Mouse (Mus musculus): ENCODE data around the gene Ppp3ca. TPM values are rescaled to one million over a fixed set of nuclear protein-coding genes. Genes with fewer than 3 reads are reported as not detected.

The Ppp3ca gene
- polyA plus RNA-seq, 1 experiment from 2014 or later, result 71.7 TPM

- H3K27ac ChIP-seq (replicated peaks; ENCODE audit: low read depth, low read length), result no peak overlapping the region
- DNase-seq (ENCODE audit: low spot score), result no peak
Measured at GRCm38 (mm10) chr3:136707222-136708019, 37.5 kb downstream of the Ppp3ca start.

GRCm38 (mm10) chr3:136708230-136708629 lies 38.3 kb downstream of the Ppp3ca start:
- Histone ChIP-seq H3K4me1 (ENCODE audit: control insufficient read depth, insufficient read depth, low read length) (peaks cover 25% of the 10 kb centered on the region), H3K4me2 (ENCODE audit: low read depth, low read length) (no peak overlapping the region), H3K36me3 (ENCODE audit: control insufficient read depth, insufficient read depth, low read length) (no peaks in the 10 kb centered on the region), H3K4me3 (ENCODE audit: low read depth, low read length) (no peak overlapping the region), H3K27ac (replicated peaks; ENCODE audit: low read depth, low read length) (no peak overlapping the region), H3K27me3 (replicated peaks; ENCODE audit: control insufficient read depth, insufficient read depth, low read length) (no peaks in the 10 kb centered on the region), H3K9me3 (ENCODE audit: control insufficient read depth, low read length) (no peaks in the 10 kb centered on the region), H3K9ac (ENCODE audit: low read depth, low read length) (no peak overlapping the region)
- ATAC-seq (ENCODE audit: low read depth) (no peak), DNase-seq (ENCODE audit: low spot score) (no peak)
- WGBS, result 42% methylated on average over 1 of the region's 1 CpGs

More at GRCm38 (mm10) chr3:136707222-136708019, 37.5 kb downstream of the Ppp3ca start:
- Histone ChIP-seq H3K4me3 (ENCODE audit: low read depth, low read length) (no peak overlapping the region), H3K4me2 (ENCODE audit: low read depth, low read length) (no peak overlapping the region), H3K36me3 (ENCODE audit: control insufficient read depth, insufficient read depth, low read length) (no peaks in the 10 kb centered on the region), H3K4me1 (ENCODE audit: control insufficient read depth, insufficient read depth, low read length) (peaks cover 25% of the 10 kb centered on the region), H3K9ac (ENCODE audit: low read depth, low read length) (no peak overlapping the region), H3K27me3 (replicated peaks; ENCODE audit: control insufficient read depth, insufficient read depth, low read length) (no peaks in the 10 kb centered on the region), H3K9me3 (ENCODE audit: control insufficient read depth, low read length) (no peaks in the 10 kb centered on the region)
- WGBS, result 49% methylated on average over 3 of the region's 3 CpGs
- no peak for ATAC-seq (ENCODE audit: low read depth)

GRCm38 (mm10) chr3:136710310-136710906 lies 40.5 kb downstream of the Ppp3ca start:
- H3K27ac ChIP-seq (replicated peaks; ENCODE audit: low read depth, low read length), result no peak overlapping the region
- no peak overlapping the region for H3K9ac ChIP-seq (ENCODE audit: low read depth, low read length)
- no peaks in the 10 kb centered on the region for H3K36me3 ChIP-seq (ENCODE audit: control insufficient read depth, insufficient read depth, low read length)

GRCm38 (mm10) chr3:136714307-136715039 lies 44.5 kb downstream of the Ppp3ca start:
- no peaks in the 10 kb centered on the region for H3K36me3 ChIP-seq (ENCODE audit: control insufficient read depth, insufficient read depth, low read length)
- H3K9me3 ChIP-seq (ENCODE audit: control insufficient read depth, low read length), result no peaks in the 10 kb centered on the region
- ATAC-seq (ENCODE audit: low read depth), result no peak
- no peak for DNase-seq (ENCODE audit: low spot score)
- no peak overlapping the region for H3K9ac ChIP-seq (ENCODE audit: low read depth, low read length)
- no peak overlapping the region for H3K4me3 ChIP-seq (ENCODE audit: low read depth, low read length)
- H3K27me3 ChIP-seq (replicated peaks; ENCODE audit: control insufficient read depth, insufficient read depth, low read length), result no peaks in the 10 kb centered on the region
- H3K4me2 ChIP-seq (ENCODE audit: low read depth, low read length), result no peak overlapping the region
- no peak overlapping the region for H3K27ac ChIP-seq (replicated peaks; ENCODE audit: low read depth, low read length)
- WGBS, result 92% methylated on average over 4 of the region's 4 CpGs
- H3K4me1 ChIP-seq (ENCODE audit: control insufficient read depth, insufficient read depth, low read length), result no peaks in the 10 kb centered on the region

More at GRCm38 (mm10) chr3:136710310-136710906, 40.5 kb downstream of the Ppp3ca start:
- no peak overlapping the region for H3K4me2 ChIP-seq (ENCODE audit: low read depth, low read length)
- no peak for ATAC-seq (ENCODE audit: low read depth)
- H3K9me3 ChIP-seq (ENCODE audit: control insufficient read depth, low read length), result no peaks in the 10 kb centered on the region
- 74% methylated on average over 10 of the region's 10 CpGs for WGBS
- H3K4me3 ChIP-seq (ENCODE audit: low read depth, low read length), result no peak overlapping the region
- H3K27me3 ChIP-seq (replicated peaks; ENCODE audit: control insufficient read depth, insufficient read depth, low read length), result no peaks in the 10 kb centered on the region
- peaks cover 9% of the 10 kb centered on the region for H3K4me1 ChIP-seq (ENCODE audit: control insufficient read depth, insufficient read depth, low read length)
- no peak for DNase-seq (ENCODE audit: low spot score)

- ATAC-seq (ENCODE audit: low read depth), result no peak
- no peak for DNase-seq (ENCODE audit: low spot score)
- no peaks in the 10 kb centered on the region for H3K9me3 ChIP-seq (ENCODE audit: control insufficient read depth, low read length)
- H3K4me1 ChIP-seq (ENCODE audit: control insufficient read depth, insufficient read depth, low read length), result peaks cover 4% of the 10 kb centered on the region; the same call in 1 of the 2 replicates
- no peak overlapping the region for H3K4me2 ChIP-seq (ENCODE audit: low read depth, low read length)
- no peak overlapping the region for H3K27ac ChIP-seq (replicated peaks; ENCODE audit: low read depth, low read length)
- H3K4me3 ChIP-seq (ENCODE audit: low read depth, low read length), result no peak overlapping the region
- WGBS, result 79% methylated on average over 6 of the region's 6 CpGs
- H3K27me3 ChIP-seq (replicated peaks; ENCODE audit: control insufficient read depth, insufficient read depth, low read length), result no peaks in the 10 kb centered on the region
- H3K36me3 ChIP-seq (ENCODE audit: control insufficient read depth, insufficient read depth, low read length), result no peaks in the 10 kb centered on the region
- no peak overlapping the region for H3K9ac ChIP-seq (ENCODE audit: low read depth, low read length)
Measured at GRCm38 (mm10) chr3:136716247-136716646, 46.3 kb downstream of the Ppp3ca start.

- Histone ChIP-seq H3K9ac (ENCODE audit: low read depth, low read length) (no peak overlapping the region), H3K4me1 (ENCODE audit: control insufficient read depth, insufficient read depth, low read length) (peaks cover 10% of the 10 kb centered on the region; the same call in 1 of the 2 replicates), H3K9me3 (ENCODE audit: control insufficient read depth, low read length) (no peaks in the 10 kb centered on the region), H3K27me3 (replicated peaks; ENCODE audit: control insufficient read depth, insufficient read depth, low read length) (no peaks in the 10 kb centered on the region), H3K27ac (replicated peaks; ENCODE audit: low read depth, low read length) (no peak overlapping the region), H3K4me3 (ENCODE audit: low read depth, low read length) (no peak overlapping the region), H3K36me3 (ENCODE audit: control insufficient read depth, insufficient read depth, low read length) (no peaks in the 10 kb centered on the region), H3K4me2 (ENCODE audit: low read depth, low read length) (no peak overlapping the region)
- ATAC-seq (ENCODE audit: low read depth), result no peak
- DNase-seq (ENCODE audit: low spot score), result no peak
- 90% methylated on average over 5 of the region's 5 CpGs for WGBS
Measured at GRCm38 (mm10) chr3:136718412-136718811, 48.5 kb downstream of the Ppp3ca start.

- 70% methylated on average over 4 of the region's 4 CpGs for WGBS
Measured at GRCm38 (mm10) chr3:136721241-136721640, 51.3 kb downstream of the Ppp3ca start.

GRCm38 (mm10) chr3:136721804-136722427 lies 52.0 kb downstream of the Ppp3ca start:
- peaks cover 18% of the 10 kb centered on the region for H3K4me1 ChIP-seq (ENCODE audit: control insufficient read depth, insufficient read depth, low read length)
- no peaks in the 10 kb centered on the region for H3K36me3 ChIP-seq (ENCODE audit: control insufficient read depth, insufficient read depth, low read length)
- H3K27me3 ChIP-seq (replicated peaks; ENCODE audit: control insufficient read depth, insufficient read depth, low read length), result no peaks in the 10 kb centered on the region
- no peak overlapping the region for H3K9ac ChIP-seq (ENCODE audit: low read depth, low read length)
- H3K4me3 ChIP-seq (ENCODE audit: low read depth, low read length), result no peak overlapping the region
- H3K27ac ChIP-seq (replicated peaks; ENCODE audit: low read depth, low read length), result no peak overlapping the region
- H3K4me2 ChIP-seq (ENCODE audit: low read depth, low read length), result no peak overlapping the region
- peak; percentile 88 for DNase-seq (ENCODE audit: low spot score)
- peaks cover 6% of the 10 kb centered on the region; the same call in 1 of the 2 replicates for H3K9me3 ChIP-seq (ENCODE audit: control insufficient read depth, low read length)
- peak; percentile 85 for ATAC-seq (ENCODE audit: low read depth)
- 30% methylated on average over 4 of the region's 4 CpGs for WGBS

More at GRCm38 (mm10) chr3:136721241-136721640, 51.3 kb downstream of the Ppp3ca start:
- no peak for DNase-seq (ENCODE audit: low spot score)
- Histone ChIP-seq H3K9me3 (ENCODE audit: control insufficient read depth, low read length) (peaks cover 3% of the 10 kb centered on the region; the same call in 1 of the 2 replicates), H3K4me3 (ENCODE audit: low read depth, low read length) (no peak overlapping the region), H3K27ac (replicated peaks; ENCODE audit: low read depth, low read length) (no peak overlapping the region), H3K9ac (ENCODE audit: low read depth, low read length) (no peak overlapping the region), H3K36me3 (ENCODE audit: control insufficient read depth, insufficient read depth, low read length) (no peaks in the 10 kb centered on the region), H3K4me1 (ENCODE audit: control insufficient read depth, insufficient read depth, low read length) (peaks cover 18% of the 10 kb centered on the region), H3K4me2 (ENCODE audit: low read depth, low read length) (no peak overlapping the region), H3K27me3 (replicated peaks; ENCODE audit: control insufficient read depth, insufficient read depth, low read length) (no peaks in the 10 kb centered on the region)
- no peak for ATAC-seq (ENCODE audit: low read depth)

Data from embryonic facial prominence, embryonic 14.5 days (tissue).